Mouse (Mus musculus): Measurements from ENCODE around the gene Naa35.

DNA sequence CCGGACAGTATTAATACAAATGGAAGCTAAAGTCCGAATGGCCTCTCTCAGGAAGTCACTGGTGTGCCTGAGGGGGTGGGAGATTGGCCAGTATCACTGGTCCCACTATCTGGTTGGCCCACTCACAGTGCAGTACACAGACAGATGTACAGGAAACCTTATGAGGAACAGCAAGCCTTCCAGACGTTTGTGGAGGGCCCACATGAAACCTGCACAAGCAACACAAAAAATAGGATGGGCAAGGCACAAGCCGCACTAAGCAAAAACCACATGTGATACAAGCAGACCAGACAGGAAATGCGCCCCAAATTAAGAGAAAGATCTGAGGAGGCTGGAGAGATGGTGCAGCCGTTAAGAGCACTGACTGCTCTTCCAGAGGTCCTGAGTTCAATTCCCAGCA, 87.2 kb downstream of the Naa35 start:
- TF ChIP-seq MAFK (IDR thresholded peaks at IDR 0.05; ENCODE audit: insufficient read depth, low read depth, low read length) (no peak), ZC3H11A (IDR thresholded peaks at IDR 0.05; ENCODE audit: borderline replicate concordance, low read depth, low read length) (no peak)

Measured in ES-E14 (cell line).